Mouse (Mus musculus): ENCODE results near the gene Onecut3. TPM values are rescaled to one million over a fixed set of nuclear protein-coding genes. Genes with fewer than 3 reads are reported as not detected.

Onecut3 gene
- polyA plus RNA-seq (2014; fragmentation: Nextera tagmentation; extraction: Ambion mirVana) = 0.04 and 0.09 TPM in 2 replicates

DNA sequence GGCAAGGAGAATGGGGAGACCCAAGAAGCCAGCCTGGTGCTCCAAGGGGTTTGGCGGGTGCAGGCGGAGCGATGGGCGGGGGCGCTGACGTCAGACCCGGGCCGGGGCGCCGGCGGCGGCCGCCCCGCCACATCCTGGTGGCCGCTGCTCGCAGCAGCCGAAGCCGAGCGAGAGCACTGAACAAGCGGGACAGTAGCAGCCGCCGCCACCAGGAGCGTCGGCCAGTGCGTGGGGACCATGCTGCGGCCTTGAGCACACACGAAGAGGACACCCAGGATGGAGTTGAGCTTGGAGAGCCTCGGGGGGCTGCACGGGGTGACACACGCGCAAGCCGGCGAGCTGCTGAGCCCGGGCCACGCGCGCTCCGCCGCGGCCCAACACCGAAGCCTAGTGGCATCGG is at the start of gene Onecut3:
Gene Onecut3 (plus strand): TSS at position 104 of the 400 bp plus-strand sequence.
- H3K9me3 ChIP-seq (ENCODE audit: control insufficient read depth, low read length) = no peaks in the 10 kb centered on the region
- H3K4me3 ChIP-seq (ENCODE audit: low read depth, low read length) = peak within 1 kb of the TSS; percentile 42
- WGBS = under 1% methylated on average over 42 of the region's 42 CpGs
- H3K4me2 ChIP-seq (ENCODE audit: low read length) = peak within 1 kb of the TSS; percentile 69
- DNase-seq (ENCODE audit: low spot score) = no peak
- H3K4me1 ChIP-seq (replicated peaks; ENCODE audit: control insufficient read depth, insufficient read depth, low read length) = peaks cover 7% of the 10 kb centered on the region; the same call in 1 of the 2 replicates
- H3K9ac ChIP-seq (ENCODE audit: low read length) = peak within 1 kb of the TSS; percentile 16; the same call in 1 of the 2 replicates
- 0 out of 2 replicates have a peak, but pooled peaks have one; percentile 29 for ATAC-seq (replicated peaks; ENCODE audit: low FRiP score, low TSS enrichment, low read depth)
- peaks cover 99% of the 10 kb centered on the region for H3K27me3 ChIP-seq (replicated peaks; ENCODE audit: control insufficient read depth, insufficient read depth, low read length)
- H3K27ac ChIP-seq (ENCODE audit: low read depth) = no peak within 1 kb of the TSS
- no peaks in the 10 kb centered on the region for H3K36me3 ChIP-seq (ENCODE audit: control insufficient read depth, insufficient read depth, low read length)

DNA sequence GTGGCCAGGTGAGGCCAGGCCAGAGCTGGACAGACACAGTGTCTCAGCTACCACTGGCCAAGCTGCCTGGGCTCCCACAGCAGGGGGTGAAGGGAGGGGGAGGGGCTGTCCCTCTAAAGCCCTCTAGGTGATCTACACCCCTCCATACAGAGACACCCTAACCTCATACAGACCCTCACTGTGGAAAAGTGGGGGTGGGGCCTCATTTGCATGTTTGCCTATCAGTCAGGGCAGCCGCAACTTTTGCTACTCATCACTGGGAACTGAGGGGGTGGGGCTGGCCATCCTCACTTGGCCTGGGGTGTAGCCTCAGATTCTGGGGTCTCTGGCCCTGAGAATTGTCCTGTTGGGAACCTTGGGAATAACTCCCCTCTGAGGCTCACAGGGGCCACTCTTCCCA is 49.6 kb upstream of the Onecut3 start:
- DNase-seq (ENCODE audit: low spot score) = no peak
- ATAC-seq (replicated peaks; ENCODE audit: low FRiP score, low TSS enrichment, low read depth) = no peak
- Histone ChIP-seq H3K9me3 (ENCODE audit: control insufficient read depth, low read length) (no peaks in the 10 kb centered on the region), H3K9ac (ENCODE audit: low read length) (no peak overlapping the region), H3K4me1 (replicated peaks; ENCODE audit: control insufficient read depth, insufficient read depth, low read length) (no peaks in the 10 kb centered on the region; the same call in 1 of the 2 replicates), H3K4me2 (ENCODE audit: low read length) (no peak overlapping the region), H3K27me3 (replicated peaks; ENCODE audit: control insufficient read depth, insufficient read depth, low read length) (no peaks in the 10 kb centered on the region; the same call in 1 of the 2 replicates), H3K27ac (ENCODE audit: low read depth) (no peak overlapping the region), H3K36me3 (ENCODE audit: control insufficient read depth, insufficient read depth, low read length) (no peaks in the 10 kb centered on the region), H3K4me3 (ENCODE audit: low read depth, low read length) (no peak overlapping the region)
- 45% methylated on average over 1 of the region's 1 CpGs for WGBS

DNA sequence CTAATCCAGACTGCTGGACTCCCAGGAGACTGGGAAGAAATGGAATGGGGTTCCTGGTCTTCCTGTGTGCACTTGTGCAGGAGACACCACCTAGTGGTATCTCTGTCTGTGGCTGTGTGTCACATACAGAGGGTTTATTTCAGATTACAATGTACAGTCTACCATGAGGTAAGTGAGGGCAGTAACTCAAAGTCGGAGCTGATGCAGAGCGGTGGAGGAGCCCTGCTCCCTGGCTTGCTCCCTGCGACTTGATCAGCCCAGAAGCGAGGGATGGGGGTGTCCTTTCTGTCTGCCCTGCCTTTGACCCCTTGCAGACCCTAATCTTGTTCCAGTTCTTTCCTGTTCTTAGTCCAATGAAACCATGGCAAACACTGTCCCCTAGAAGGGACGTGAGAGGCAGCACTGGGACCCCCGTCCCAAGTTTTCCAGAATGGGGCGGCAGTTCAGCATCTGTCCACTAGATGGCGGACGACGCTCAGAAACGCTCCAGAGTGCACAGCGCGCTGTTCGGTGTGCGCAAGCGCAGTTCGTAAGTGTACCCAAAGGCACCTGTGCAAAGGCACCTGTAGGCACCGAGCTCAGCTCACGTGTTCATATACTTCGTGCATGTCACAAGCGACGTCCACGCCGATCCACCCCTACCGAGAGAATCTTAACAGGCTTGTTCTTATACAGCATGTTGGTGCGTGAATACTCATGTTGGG is 48.6 kb upstream of the Onecut3 start:
- Histone ChIP-seq H3K27ac (ENCODE audit: low read depth) (no peak overlapping the region), H3K4me2 (ENCODE audit: low read length) (peak overlapping the region; percentile 15; the same call in 1 of the 2 replicates), H3K9me3 (ENCODE audit: control insufficient read depth, low read length) (no peaks in the 10 kb centered on the region), H3K27me3 (replicated peaks; ENCODE audit: control insufficient read depth, insufficient read depth, low read length) (no peaks in the 10 kb centered on the region; the same call in 1 of the 2 replicates), H3K4me1 (replicated peaks; ENCODE audit: control insufficient read depth, insufficient read depth, low read length) (peaks cover 4% of the 10 kb centered on the region; the same call in 1 of the 2 replicates), H3K9ac (ENCODE audit: low read length) (no peak overlapping the region), H3K36me3 (ENCODE audit: control insufficient read depth, insufficient read depth, low read length) (no peaks in the 10 kb centered on the region), H3K4me3 (ENCODE audit: low read depth, low read length) (no peak overlapping the region)
- 7% methylated on average over 26 of the region's 26 CpGs for WGBS
- DNase-seq (ENCODE audit: low spot score) (peak; percentile 95), ATAC-seq (replicated peaks; ENCODE audit: low FRiP score, low TSS enrichment, low read depth) (peak; percentile 83)

DNA sequence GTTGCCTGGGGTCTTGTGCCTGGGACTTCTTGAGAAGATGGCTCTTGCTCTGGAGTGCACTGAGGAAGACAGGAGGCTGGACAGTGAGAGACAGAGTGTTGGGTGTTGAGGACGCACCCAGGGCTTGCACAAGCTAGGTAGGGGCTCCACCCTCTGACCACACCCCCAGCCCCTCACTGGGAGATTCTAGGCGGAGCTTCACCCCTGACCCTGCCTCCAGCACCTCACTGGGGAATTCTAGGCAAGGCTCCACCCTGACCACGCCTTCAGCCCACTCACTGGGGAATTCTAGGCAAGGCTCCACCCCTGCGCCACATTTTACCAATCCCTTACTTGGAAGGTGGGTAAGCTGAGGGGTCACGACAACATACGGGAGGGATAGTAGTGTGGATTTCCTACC is 44.0 kb upstream of the Onecut3 start:
- H3K4me3 ChIP-seq (ENCODE audit: low read depth, low read length) = no peak overlapping the region
- H3K27me3 ChIP-seq (replicated peaks; ENCODE audit: control insufficient read depth, insufficient read depth, low read length) = no peaks in the 10 kb centered on the region; the same call in 1 of the 2 replicates
- H3K4me2 ChIP-seq (ENCODE audit: low read length) = no peak overlapping the region
- H3K9me3 ChIP-seq (ENCODE audit: control insufficient read depth, low read length) = no peaks in the 10 kb centered on the region
- 0 out of 2 replicates have a peak, but pooled peaks cover 4% of the 10 kb centered on the region for H3K4me1 ChIP-seq (replicated peaks; ENCODE audit: control insufficient read depth, insufficient read depth, low read length)
- ATAC-seq (replicated peaks; ENCODE audit: low FRiP score, low TSS enrichment, low read depth) (no peak), DNase-seq (ENCODE audit: low spot score) (no peak)
- H3K9ac ChIP-seq (ENCODE audit: low read length) = no peak overlapping the region
- H3K27ac ChIP-seq (ENCODE audit: low read depth) = no peak overlapping the region
- H3K36me3 ChIP-seq (ENCODE audit: control insufficient read depth, insufficient read depth, low read length) = no peaks in the 10 kb centered on the region
- 8% methylated on average over 6 of the region's 6 CpGs for WGBS

DNA sequence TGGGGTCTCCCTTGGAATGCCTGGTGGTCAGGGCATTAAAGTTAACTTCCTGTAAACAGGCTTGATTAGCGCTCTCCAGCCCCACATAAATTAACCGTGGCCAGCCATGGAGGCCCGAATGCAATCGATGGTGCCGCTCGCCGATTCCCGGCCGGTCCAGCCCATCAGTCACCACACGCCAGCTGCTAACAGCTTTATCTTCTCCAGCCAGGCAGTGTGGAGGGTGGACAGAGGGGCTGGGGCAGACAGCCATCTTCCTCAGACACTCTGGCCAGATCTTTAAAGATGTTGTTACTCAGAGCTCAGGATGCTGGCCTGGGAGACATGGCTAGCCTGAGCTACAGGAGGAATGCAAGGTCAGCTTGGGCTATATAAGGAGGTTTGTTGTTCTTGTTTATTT is 41.0 kb upstream of the Onecut3 start:
- H3K27me3 ChIP-seq (replicated peaks; ENCODE audit: control insufficient read depth, insufficient read depth, low read length) = no peaks in the 10 kb centered on the region
- no peaks in the 10 kb centered on the region for H3K9me3 ChIP-seq (ENCODE audit: control insufficient read depth, low read length)
- 0 out of 2 replicates have a peak, but pooled peaks cover 4% of the 10 kb centered on the region for H3K4me1 ChIP-seq (replicated peaks; ENCODE audit: control insufficient read depth, insufficient read depth, low read length)
- H3K4me2 ChIP-seq (ENCODE audit: low read length) = no peak overlapping the region
- H3K27ac ChIP-seq (ENCODE audit: low read depth) = no peak overlapping the region
- H3K4me3 ChIP-seq (ENCODE audit: low read depth, low read length) = no peak overlapping the region
- no peaks in the 10 kb centered on the region for H3K36me3 ChIP-seq (ENCODE audit: control insufficient read depth, insufficient read depth, low read length)
- ATAC-seq (replicated peaks; ENCODE audit: low FRiP score, low TSS enrichment, low read depth) = no peak
- 38% methylated on average over 10 of the region's 10 CpGs for WGBS
- DNase-seq (ENCODE audit: low spot score) = no peak
- no peak overlapping the region for H3K9ac ChIP-seq (ENCODE audit: low read length)

DNA sequence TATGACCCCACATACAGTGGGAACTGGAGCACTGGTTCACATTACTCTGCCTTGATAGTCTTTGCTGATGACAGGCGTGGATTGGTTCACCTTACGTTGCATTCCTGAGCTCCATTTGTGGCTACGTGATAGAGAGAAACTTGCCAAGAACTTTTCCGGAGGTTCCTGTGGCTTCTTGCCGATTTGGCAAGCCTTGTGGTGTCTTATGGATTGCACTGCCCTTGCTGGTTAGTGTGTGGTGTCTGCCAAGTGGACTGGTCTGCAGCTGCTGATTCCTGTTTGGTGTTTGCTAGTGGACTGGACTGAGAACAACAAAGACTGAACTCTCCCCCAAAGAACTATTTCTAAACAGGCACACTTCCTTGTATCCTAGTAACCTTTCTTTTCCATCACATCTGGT is 39.9 kb upstream of the Onecut3 start:
- Histone ChIP-seq H3K27me3 (replicated peaks; ENCODE audit: control insufficient read depth, insufficient read depth, low read length) (no peaks in the 10 kb centered on the region), H3K4me1 (replicated peaks; ENCODE audit: control insufficient read depth, insufficient read depth, low read length) (0 out of 2 replicates have a peak, but pooled peaks cover 4% of the 10 kb centered on the region), H3K36me3 (ENCODE audit: control insufficient read depth, insufficient read depth, low read length) (no peaks in the 10 kb centered on the region), H3K27ac (ENCODE audit: low read depth) (no peak overlapping the region), H3K4me3 (ENCODE audit: low read depth, low read length) (no peak overlapping the region), H3K9ac (ENCODE audit: low read length) (no peak overlapping the region), H3K9me3 (ENCODE audit: control insufficient read depth, low read length) (no peaks in the 10 kb centered on the region), H3K4me2 (ENCODE audit: low read length) (no peak overlapping the region)
- 83% methylated on average over 5 of the region's 5 CpGs for WGBS
- no peak for ATAC-seq (replicated peaks; ENCODE audit: low FRiP score, low TSS enrichment, low read depth)
- DNase-seq (ENCODE audit: low spot score) = no peak

DNA sequence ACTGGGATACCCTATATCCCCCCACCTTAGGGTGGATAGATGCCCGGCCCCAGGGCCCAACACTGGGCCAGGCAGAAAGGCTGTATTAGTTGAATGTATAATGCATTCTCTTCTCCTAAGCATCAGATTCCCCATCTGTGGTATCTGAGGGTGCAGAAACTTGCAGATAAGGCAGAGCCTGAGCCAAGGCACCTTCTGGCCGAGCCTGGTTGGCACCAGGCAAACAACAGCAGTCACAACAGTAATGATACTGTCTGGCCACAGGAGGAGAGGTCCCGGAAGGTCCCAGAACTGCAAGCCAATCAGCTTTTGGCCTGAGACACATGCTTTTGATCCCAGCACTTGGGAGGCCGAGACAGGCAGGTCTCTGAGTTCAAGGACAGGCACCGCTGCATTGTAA is 38.9 kb upstream of the Onecut3 start:
- no peaks in the 10 kb centered on the region for H3K36me3 ChIP-seq (ENCODE audit: control insufficient read depth, insufficient read depth, low read length)
- no peak overlapping the region for H3K9ac ChIP-seq (ENCODE audit: low read length)
- no peak overlapping the region for H3K4me2 ChIP-seq (ENCODE audit: low read length)
- 78% methylated on average over 5 of the region's 5 CpGs for WGBS
- H3K4me1 ChIP-seq (replicated peaks; ENCODE audit: control insufficient read depth, insufficient read depth, low read length) = 0 out of 2 replicates have a peak, but pooled peaks cover 2% of the 10 kb centered on the region
- no peak for ATAC-seq (replicated peaks; ENCODE audit: low FRiP score, low TSS enrichment, low read depth)
- no peak for DNase-seq (ENCODE audit: low spot score)
- no peak overlapping the region for H3K27ac ChIP-seq (ENCODE audit: low read depth)
- no peak overlapping the region for H3K4me3 ChIP-seq (ENCODE audit: low read depth, low read length)
- no peaks in the 10 kb centered on the region; the same call in 1 of the 2 replicates for H3K27me3 ChIP-seq (replicated peaks; ENCODE audit: control insufficient read depth, insufficient read depth, low read length)
- H3K9me3 ChIP-seq (ENCODE audit: control insufficient read depth, low read length) = no peaks in the 10 kb centered on the region

DNA sequence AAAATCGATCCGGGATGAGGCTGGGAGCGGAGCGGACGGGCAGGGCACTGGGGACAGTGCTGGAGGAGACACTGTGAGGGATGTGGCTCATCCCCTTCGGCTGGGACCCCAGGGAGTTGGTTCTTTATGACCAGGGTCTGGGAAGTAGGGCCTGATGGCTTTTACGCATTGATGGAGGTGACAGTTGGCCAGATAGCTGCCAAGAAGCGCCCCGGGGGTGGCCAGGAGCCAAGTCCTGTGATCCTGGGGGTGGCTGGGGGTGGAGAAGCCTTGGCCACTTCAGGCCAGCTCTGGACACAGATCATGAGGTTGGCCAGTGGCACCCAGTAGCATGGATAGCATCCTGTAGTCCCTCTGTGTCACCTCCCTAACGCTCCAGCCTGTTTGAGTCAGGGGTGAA is 35.4 kb upstream of the Onecut3 start:
- Histone ChIP-seq H3K4me3 (ENCODE audit: low read depth, low read length) (no peak overlapping the region), H3K4me2 (ENCODE audit: low read length) (no peak overlapping the region), H3K36me3 (ENCODE audit: control insufficient read depth, insufficient read depth, low read length) (no peaks in the 10 kb centered on the region), H3K27ac (ENCODE audit: low read depth) (no peak overlapping the region), H3K9me3 (ENCODE audit: control insufficient read depth, low read length) (no peaks in the 10 kb centered on the region), H3K4me1 (replicated peaks; ENCODE audit: control insufficient read depth, insufficient read depth, low read length) (no peaks in the 10 kb centered on the region), H3K9ac (ENCODE audit: low read length) (no peak overlapping the region), H3K27me3 (replicated peaks; ENCODE audit: control insufficient read depth, insufficient read depth, low read length) (peaks cover 3% of the 10 kb centered on the region; the same call in 1 of the 2 replicates)
- 67% methylated on average over 10 of the region's 10 CpGs for WGBS
- no peak for ATAC-seq (replicated peaks; ENCODE audit: low FRiP score, low TSS enrichment, low read depth)
- no peak for DNase-seq (ENCODE audit: low spot score)
